Mouse (Mus musculus) 3134 (cell line): ENCODE data around the gene Parp16.

ENCODE experiments used
- DNase-seq: peaks from one replicate; pipeline ENCODE4 v3.0.0-alpha.2; 2011; ENCODE audit warnings: low spot score; ENCODE audit not compliant: insufficient read length; ENCODE audit errors: extremely low read depth

Gene Parp16

GRCm38 (mm10) chr9:65178336-65179213 lies 16.6 kb upstream of the Parp16 start:
- no peak for DNase-seq

GRCm38 (mm10) chr9:65179817-65180624 lies 15.1 kb upstream of the Parp16 start:
- DNase-seq, result no peak

DNA sequence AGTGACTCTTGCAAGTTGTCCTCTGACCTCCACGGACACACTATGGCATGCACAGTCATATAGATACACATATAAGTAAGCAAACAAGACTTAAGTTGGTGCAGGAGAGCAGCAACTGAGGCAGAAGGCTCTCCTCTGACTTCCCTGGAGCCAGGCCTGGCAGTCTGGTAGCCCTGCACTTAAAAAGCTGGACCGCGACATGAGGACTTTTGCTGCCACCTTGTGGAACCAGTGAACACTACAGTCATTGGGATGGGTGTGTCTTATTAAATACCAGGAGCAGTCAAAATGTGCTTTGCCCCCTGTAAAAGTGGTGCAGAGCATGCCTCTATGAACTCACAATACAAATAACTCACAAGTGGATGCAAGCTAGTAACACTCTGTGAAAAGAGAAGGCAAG lies 6.6 kb upstream of the Parp16 start:
- DNase-seq, result no peak

DNA sequence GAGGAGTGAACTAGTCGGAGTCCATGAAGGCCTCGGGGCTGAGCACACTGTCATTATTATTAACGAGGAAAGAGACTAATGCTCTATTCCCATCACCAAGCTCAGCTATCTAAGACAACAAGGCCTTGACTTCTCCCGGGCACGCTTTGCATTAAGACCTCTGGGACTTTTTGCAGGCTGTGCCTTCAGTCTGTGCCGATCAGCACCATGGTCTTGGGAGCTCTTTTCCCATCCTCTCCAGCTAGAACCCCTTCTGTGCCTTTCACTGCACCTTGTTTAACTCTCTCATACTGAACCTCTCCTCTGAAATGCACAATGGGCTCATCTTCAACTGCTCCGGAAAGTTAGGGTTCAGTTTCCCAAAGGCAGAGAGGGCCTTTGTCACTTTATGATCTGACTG lies 4.8 kb upstream of the Parp16 start:
- no peak for DNase-seq

DNA sequence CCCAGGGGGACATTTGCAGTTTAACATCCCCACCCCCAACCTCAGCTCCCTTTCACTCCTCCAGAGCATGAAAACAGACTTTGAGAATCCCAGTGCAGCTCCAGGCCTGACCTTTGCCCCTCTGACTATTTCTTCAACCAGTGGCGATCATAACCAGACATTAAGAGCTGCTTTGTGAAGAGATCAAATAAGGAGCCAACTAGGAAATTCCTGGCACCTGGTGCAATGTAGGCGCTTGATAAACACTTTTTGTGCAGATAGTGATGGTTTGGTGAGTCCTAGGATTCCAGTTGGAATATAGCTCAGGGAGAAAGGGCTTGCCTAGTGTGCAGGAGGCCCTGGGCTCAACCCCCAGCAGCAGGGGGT lies 3.8 kb upstream of the Parp16 start:
- DNase-seq, result no peak

- DNase-seq, result no peak
Measured at GRCm38 (mm10) chr9:65191755-65192469, 3.2 kb upstream of the Parp16 start.

DNA sequence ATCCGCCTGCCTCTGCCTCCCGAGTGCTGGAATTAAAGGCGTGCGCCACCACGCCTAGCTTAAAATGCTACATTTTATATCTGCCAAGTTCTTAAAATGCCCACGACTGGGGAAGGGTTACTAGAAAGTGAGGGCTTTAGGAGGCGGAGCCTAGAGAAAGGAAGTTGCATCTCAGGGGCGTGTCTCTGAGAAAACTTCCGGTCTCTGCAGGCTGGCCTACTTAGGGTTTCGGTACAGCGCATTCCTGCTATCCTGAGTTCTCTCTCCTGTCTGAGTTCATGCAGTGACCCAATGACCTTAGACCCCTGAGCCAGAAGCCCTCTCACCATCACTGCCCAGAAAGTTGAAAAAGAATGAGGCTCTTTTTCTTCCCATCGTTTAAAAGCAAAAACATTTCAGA lies 1.9 kb upstream of the Parp16 start:
- DNase-seq, result no peak

- DNase-seq, result peak; percentile 74
Measured at GRCm38 (mm10) chr9:65195621-65195981, 448 bp downstream of the Parp16 start.

- peak; percentile 85 for DNase-seq
Measured at GRCm38 (mm10) chr9:65195982-65196737, 1.0 kb downstream of the Parp16 start.

DNA sequence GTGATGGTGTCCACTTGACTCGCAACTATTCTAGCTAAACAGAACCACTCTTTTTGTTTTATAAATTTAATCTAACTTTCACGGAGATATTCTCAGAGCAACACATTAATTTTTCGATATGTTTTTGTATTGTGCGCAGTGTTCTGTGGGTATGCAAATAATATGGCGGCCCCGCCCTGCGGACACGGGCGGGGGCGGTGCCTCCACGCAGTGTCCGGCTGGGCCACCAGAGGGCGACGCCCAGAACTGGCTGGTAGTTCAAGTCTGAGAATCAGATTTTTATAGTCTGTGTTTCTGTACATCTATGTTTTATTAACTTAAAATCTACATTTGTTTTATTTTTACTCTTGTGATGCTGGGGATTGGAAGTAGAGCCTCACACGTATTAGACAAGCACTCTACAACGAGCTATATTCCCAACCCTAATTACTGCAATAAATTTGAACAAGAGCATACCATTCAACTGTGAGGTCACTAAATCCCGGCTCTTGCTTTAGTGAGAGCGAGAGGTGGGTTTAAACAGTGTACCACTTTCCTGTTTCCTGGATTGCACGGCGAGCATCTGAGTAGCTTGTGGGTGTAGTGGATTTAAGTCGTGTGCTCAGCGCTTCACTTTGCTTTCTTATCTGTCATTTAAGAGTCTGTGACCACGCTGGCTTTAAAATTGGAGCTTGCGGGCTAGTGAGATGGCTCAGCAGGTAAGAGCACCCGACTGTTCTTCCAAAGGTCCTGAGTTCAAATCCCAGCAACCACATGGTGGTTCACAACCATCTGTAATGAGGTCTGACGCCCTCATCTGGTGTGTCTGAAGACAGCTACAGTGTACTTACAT lies 1.8 kb downstream of the Parp16 start:
- DNase-seq, result peak; percentile 94

DNA sequence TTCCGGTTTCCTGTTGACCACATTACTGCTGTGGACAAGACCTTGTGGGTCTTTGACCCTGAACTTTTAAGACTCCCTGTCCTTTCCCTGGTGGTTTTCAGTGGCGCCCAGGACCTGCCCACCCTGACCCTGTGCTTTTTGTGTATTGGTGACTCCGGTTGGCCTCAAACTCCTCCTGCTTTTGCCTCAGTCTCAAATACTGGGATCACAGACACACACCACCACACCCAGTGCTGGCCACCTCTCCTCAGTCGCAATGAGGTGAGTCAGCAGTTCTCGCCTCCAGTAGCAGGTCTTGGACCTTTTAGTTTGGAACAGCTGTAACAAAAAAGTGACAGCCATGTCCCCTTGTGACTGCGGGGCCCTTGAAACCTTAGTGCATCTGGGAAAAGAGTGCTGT lies 2.7 kb downstream of the Parp16 start:
- DNase-seq, result peak; percentile 71

DNA sequence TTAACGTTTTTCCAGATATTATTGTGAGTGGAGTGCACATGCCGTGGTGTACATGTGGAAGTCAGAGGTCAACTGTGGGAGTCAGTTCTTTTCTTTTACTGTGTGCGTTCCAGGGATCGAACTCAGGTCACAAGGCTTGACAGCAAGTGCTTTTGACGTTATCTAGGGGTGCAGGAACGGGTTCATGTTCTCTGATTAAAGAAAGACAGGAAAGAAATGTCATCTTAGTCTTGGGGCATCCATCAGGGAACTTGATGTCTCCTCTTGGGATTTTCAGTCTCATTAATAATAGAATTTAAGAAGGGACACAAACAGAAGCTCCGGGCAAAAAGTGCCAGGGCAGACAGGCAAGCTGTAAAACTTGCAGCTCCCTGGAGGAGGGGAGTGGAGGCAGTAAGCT lies 4.6 kb downstream of the Parp16 start:
- no peak for DNase-seq

- peak; percentile 74 for DNase-seq
Measured at GRCm38 (mm10) chr9:65200606-65201005, 5.5 kb downstream of the Parp16 start.

- DNase-seq, result no peak
Measured at GRCm38 (mm10) chr9:65201021-65201380, 5.8 kb downstream of the Parp16 start.

DNA sequence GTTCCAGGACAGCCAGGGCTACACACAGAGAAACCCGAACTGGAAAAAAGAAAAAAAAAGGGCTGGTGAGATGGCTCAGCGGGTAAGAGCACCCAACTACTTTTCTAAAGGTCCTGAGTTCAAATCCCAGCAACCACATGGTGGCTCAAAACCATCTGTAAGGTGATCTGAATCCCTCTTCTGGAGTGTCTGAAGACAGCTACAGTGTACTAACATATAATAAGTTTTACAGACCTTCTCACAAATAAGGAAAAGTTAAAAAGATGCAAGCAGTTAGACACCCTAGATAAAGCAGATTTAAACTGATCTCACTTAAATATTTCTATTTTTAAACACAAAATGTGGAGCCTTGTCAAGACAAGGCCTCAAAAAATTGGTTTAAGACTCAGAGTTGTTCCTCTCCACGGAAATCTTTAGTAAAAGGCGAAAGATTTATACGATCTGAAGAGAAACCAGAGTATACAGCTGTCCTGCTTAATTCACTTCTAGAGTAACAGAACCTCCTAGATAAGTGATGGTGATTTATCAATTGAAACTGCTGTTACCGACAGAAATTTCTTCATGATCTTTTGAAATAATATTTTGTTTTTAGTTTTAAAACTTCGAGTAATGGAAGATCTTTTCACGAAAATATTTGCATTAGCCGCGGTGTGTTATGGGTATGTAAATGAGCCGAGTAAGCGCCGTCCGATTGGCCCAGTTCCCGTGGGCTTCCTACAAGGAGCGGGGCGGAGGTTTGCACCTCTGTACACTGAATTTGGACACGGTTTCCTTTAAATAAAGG lies 6.4 kb downstream of the Parp16 start:
- peak; percentile 84 for DNase-seq

- no peak for DNase-seq
Measured at GRCm38 (mm10) chr9:65202165-65202754, 7.1 kb downstream of the Parp16 start.

DNA sequence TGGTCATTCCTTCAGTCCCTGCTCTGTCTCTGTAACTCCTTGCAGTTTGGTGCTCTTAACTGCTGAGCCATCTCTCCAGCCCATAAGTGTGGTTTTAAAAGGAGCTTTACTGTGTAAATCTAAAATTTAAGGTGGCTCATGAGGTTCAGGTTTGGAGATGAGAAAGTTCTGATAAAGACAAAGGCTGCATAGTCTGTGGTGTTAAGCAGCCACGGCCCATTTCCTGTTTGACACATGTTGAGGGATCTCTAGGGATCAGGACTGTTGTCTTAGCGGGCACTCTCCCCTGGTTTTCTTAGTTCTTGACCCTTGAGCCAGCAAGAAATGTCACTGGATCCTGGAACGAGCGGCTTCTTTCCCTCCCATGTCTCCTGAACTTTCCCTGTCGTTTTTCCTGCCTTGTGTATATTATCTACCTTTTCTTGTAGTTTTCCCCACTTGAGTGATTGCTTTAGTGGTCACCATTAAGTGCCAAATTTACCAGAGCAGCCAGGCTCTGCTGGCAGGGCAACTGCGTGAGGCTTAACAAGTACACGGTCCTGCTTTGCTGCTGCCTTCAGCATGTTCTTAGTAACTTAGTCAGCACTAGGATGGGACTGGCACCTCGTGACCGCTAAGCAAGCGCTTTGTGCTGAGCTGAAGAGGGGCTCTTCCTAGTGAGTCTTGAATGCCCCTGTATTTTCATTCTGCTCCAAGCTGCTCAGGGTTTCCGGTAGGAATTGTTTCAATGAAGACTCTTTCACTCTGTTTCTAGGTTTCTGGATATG lies 10.1 kb downstream of the Parp16 start:
- no peak for DNase-seq
